Mouse (Mus musculus) myocyte (in vitro differentiated cells): Measurements from ENCODE around the gene Fcrl5. TPM values are rescaled to one million over a fixed set of nuclear protein-coding genes. Genes with fewer than 3 reads are reported as not detected.

Source experiments
- H3K27me3 ChIP-seq: one replicate; pipeline ENCODE4 v1.6.1; 2011; ENCODE audit not compliant: control insufficient read depth, insufficient read depth, insufficient read length
- H3K36me3 ChIP-seq: one replicate; pipeline ENCODE4 v1.6.1; 2011; ENCODE audit not compliant: control insufficient read depth, insufficient read depth
- H3K4me2 ChIP-seq: one replicate; pipeline ENCODE4 v1.6.1; 2011; ENCODE audit warnings: low read depth, control low read depth
- H3K4me3 ChIP-seq: one replicate; pipeline ENCODE4 v1.5.1; 2011; ENCODE audit warnings: mild to moderate bottlenecking, control low read depth, moderate library complexity
- H3K79me2 ChIP-seq: one replicate; pipeline ENCODE4 v1.6.1; 2011; ENCODE audit not compliant: control insufficient read depth, insufficient read depth
- H3ac ChIP-seq: one replicate; pipeline ENCODE4 v1.6.1; 2011; ENCODE audit not compliant: control insufficient read depth, insufficient read length
- CEBPB ChIP-seq: IDR thresholded peaks from 2 replicates; pipeline ENCODE4 v1.6.1; 2011; ENCODE audit warnings: mild to moderate bottlenecking, moderate library complexity; ENCODE audit not compliant: poor library complexity, insufficient read depth, severe bottlenecking
- E2F4 ChIP-seq: IDR thresholded peaks from one replicate; pipeline ENCODE4 v1.6.1; 2011; ENCODE audit warnings: mild to moderate bottlenecking, control low read depth, moderate library complexity; ENCODE audit not compliant: insufficient read depth
- MAX ChIP-seq: IDR thresholded peaks from one replicate; pipeline ENCODE4 v1.6.1; 2011; ENCODE audit warnings: low read depth, mild to moderate bottlenecking, control low read depth
- MYOD1 ChIP-seq, 3 experiments: IDR thresholded peaks; one replicate each; pipeline ENCODE4 v1.6.1; 2011; ENCODE audit warnings: control low read depth in 2 of 3, low read depth in 2 of 3, mild to moderate bottlenecking in 2 of 3, moderate library complexity in 1 of 3; ENCODE audit not compliant: insufficient read length in 2 of 3, control insufficient read depth in 1 of 3
- MYOG ChIP-seq, 3 experiments: IDR thresholded peaks; one replicate each; pipeline ENCODE4 v1.6.1; 2011; ENCODE audit warnings: control low read depth in 2 of 3, low read depth in 2 of 3, mild to moderate bottlenecking in 2 of 3; ENCODE audit not compliant: insufficient read length in 2 of 3, control insufficient read depth in 1 of 3, insufficient read depth in 1 of 3
- POLR2A ChIP-seq: IDR thresholded peaks from one replicate; pipeline ENCODE4 v1.6.1; 2011; ENCODE audit warnings: low read depth, mild to moderate bottlenecking, control low read depth, moderate library complexity; ENCODE audit not compliant: insufficient read length
- POLR2AphosphoS2 ChIP-seq: IDR thresholded peaks from one replicate; pipeline ENCODE4 v1.6.1; 2011; ENCODE audit warnings: low read depth, control low read depth; ENCODE audit not compliant: insufficient read length
- REST ChIP-seq: IDR thresholded peaks from one replicate; pipeline ENCODE4 v1.6.1; 2011; ENCODE audit warnings: mild to moderate bottlenecking, control low read depth, moderate library complexity; ENCODE audit not compliant: insufficient read depth, insufficient read length
- SRF ChIP-seq: IDR thresholded peaks from one replicate; pipeline ENCODE4 v1.6.1; 2011; ENCODE audit warnings: low read depth; ENCODE audit not compliant: control insufficient read depth, insufficient read length
- TCF12 ChIP-seq: IDR thresholded peaks from one replicate; pipeline ENCODE4 v1.6.1; 2011; ENCODE audit warnings: mild to moderate bottlenecking, control low read depth; ENCODE audit not compliant: poor library complexity, insufficient read depth, severe bottlenecking
- TCF3 ChIP-seq: IDR thresholded peaks from one replicate; pipeline ENCODE4 v1.6.1; 2011; ENCODE audit warnings: low read depth, control low read depth; ENCODE audit not compliant: insufficient read length
- USF1 ChIP-seq: IDR thresholded peaks from one replicate; pipeline ENCODE4 v1.6.1; 2011; ENCODE audit warnings: low read depth, mild to moderate bottlenecking, control low read depth, moderate library complexity
- polyA plus RNA-seq: library from polyadenylated mRNA; unstranded; fragments of >200 nt; fragmentation: generic; extraction: Trizol; gene quantifications from one replicate; pipeline ENCODE4 v1.2.1, GENCODE M21; 2012; ENCODE audit warnings: missing spikeins

The Fcrl5 gene
- polyA plus RNA-seq, 1 experiment = not detected

GRCm38 (mm10) chr3:87502771-87503170 is 67.2 kb downstream of the Fcrl5 start:
- Histone ChIP-seq H3K27me3 (peaks cover 21% of the 10 kb centered on the region), H3ac (no peak overlapping the region), H3K4me3 (no peak overlapping the region), H3K79me2 (no peaks in the 10 kb centered on the region), H3K4me2 (no peak overlapping the region), H3K36me3 (no peaks in the 10 kb centered on the region)
- TF ChIP-seq POLR2A (no peak), E2F4 (no peak), MYOG (IDR thresholded peaks at IDR 0.05; ENCODE audit: control insufficient read depth in 1 of 3, insufficient read depth in 1 of 3, insufficient read length in 2 of 3, low read depth in 2 of 3) (no peak), USF1 (no peak)

GRCm38 (mm10) chr3:87504330-87504729 is 68.8 kb downstream of the Fcrl5 start:
- no peaks in the 10 kb centered on the region for H3K36me3 ChIP-seq
- H3K27me3 ChIP-seq = peaks cover 16% of the 10 kb centered on the region
- no peak for TF ChIP-seq CEBPB
- TF ChIP-seq SRF = no peak
- no peak for TF ChIP-seq MYOG (IDR thresholded peaks at IDR 0.05; ENCODE audit: control insufficient read depth in 1 of 3, insufficient read depth in 1 of 3, insufficient read length in 2 of 3, low read depth in 2 of 3)
- TF ChIP-seq POLR2A = no peak
- TF ChIP-seq TCF12 = no peak
- no peak for TF ChIP-seq USF1
- no peak overlapping the region for H3K4me2 ChIP-seq
- H3K4me3 ChIP-seq = no peak overlapping the region
- H3ac ChIP-seq = no peak overlapping the region
- H3K79me2 ChIP-seq = no peaks in the 10 kb centered on the region

GRCm38 (mm10) chr3:87504749-87505425 is 69.3 kb downstream of the Fcrl5 start:
- H3ac ChIP-seq = no peak overlapping the region
- no peaks in the 10 kb centered on the region for H3K79me2 ChIP-seq
- no peak overlapping the region for H3K4me2 ChIP-seq
- TF ChIP-seq POLR2A (no peak), MYOD1 (IDR thresholded peaks at IDR 0.05; ENCODE audit: control insufficient read depth in 1 of 3, insufficient read length in 2 of 3, low read depth in 2 of 3) (no peak), SRF (no peak), POLR2AphosphoS2 (no peak), TCF3 (no peak), MAX (no peak), USF1 (no peak), TCF12 (no peak)
- H3K36me3 ChIP-seq = no peaks in the 10 kb centered on the region
- no peak overlapping the region for H3K4me3 ChIP-seq
- H3K27me3 ChIP-seq = peaks cover 16% of the 10 kb centered on the region

GRCm38 (mm10) chr3:87506456-87507416 is 71.2 kb downstream of the Fcrl5 start:
- no peak overlapping the region for H3K4me2 ChIP-seq
- H3K79me2 ChIP-seq = no peaks in the 10 kb centered on the region
- H3K36me3 ChIP-seq = no peaks in the 10 kb centered on the region
- H3K4me3 ChIP-seq = no peak overlapping the region
- H3ac ChIP-seq = no peak overlapping the region
- TF ChIP-seq TCF3 (no peak), POLR2A (no peak), CEBPB (no peak), MAX (no peak), TCF12 (no peak), POLR2AphosphoS2 (no peak), REST (no peak), SRF (no peak), MYOD1 (IDR thresholded peaks at IDR 0.05; ENCODE audit: control insufficient read depth in 1 of 3, insufficient read length in 2 of 3, low read depth in 2 of 3) (no peak), USF1 (no peak), E2F4 (no peak), MYOG (IDR thresholded peaks at IDR 0.05; ENCODE audit: control insufficient read depth in 1 of 3, insufficient read depth in 1 of 3, insufficient read length in 2 of 3, low read depth in 2 of 3) (no peak)
- peaks cover 4% of the 10 kb centered on the region for H3K27me3 ChIP-seq
